Mouse (Mus musculus): Measurements from ENCODE around the gene Gm10282.
A peak's percentile ranks its signal among the peaks of the same experiment; 100 is the strongest.

The Gm10282 gene

GRCm38 (mm10) chr8:72305210-72305905 is at the start of gene Gm10282:
Gene Gm10282 (minus strand): TSS chr8:72305260.
- no peak for DNase-seq

DNA sequence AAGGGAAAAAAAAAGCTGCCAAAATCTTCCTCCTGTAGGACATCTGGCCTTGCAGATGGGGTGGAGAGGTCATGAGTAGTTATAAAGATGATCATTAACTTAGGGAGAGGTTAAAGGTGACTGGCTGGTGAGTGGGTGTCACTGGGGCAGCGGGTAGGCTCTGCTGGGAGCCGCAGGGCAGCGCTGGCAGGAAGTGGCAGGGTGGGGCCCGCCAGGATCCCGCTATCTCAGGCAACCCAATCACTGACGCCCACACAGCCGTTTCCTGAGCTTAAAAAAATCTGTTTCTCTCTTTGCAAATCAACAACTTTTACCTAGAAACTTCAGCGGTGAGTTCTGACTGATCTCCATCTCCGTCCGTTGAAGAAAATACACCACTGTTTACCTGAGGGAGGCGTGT is 49.2 kb upstream of the Gm10282 start:
- peak; percentile 68 for DNase-seq

DNA sequence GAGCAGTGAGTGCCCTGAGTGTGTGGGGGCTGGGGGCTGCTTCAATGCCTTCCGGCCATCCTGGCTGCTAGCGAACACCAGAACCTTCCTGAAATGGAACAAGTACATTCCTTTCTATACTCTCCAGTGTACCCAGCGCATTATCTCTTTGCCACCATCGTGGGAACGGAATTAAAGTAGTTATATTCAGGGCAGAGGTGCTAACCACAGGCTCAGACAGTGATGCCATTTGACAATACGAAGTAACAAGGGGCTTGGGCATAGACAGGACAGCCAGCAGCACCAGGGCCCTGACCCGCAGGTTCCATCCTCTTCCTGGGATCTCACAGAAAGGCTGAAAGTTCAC is 48.6 kb upstream of the Gm10282 start:
- DNase-seq, result no peak

DNA sequence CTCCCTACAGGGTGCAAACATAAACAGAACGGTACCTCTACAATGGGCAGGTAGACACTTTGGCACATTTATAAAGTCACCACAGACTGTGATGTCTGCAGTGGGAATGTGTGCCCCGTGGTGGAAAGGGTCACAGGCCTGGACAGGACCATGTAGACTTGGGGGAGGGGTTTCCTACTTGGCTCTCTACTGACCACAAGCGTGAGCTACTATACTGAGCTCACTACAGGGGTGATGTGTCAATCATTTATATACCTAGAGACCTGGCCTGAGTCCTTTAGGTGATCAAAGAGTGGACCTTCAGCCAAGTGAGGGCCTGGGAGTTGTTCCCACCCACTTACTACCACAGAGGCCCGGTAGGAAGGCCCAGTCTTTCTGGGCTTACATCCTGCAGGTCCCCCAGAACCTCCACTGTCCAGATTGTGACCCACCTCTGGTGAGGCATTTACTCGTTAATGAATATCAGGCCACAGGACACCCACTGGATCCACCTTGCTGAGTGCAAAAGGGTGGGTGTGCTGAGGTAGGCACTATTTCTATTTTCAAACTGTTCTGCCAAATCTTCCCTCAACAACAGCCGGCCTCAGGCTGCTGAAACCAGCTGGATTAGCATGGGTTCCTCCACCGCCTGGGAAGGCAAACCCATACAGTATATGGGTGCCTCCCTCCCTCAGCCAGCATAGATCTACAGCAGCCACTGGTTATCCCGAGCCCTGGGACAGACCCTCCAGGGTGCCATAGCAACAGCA is 48.1 kb upstream of the Gm10282 start:
- DNase-seq, result peak; percentile 66

DNA sequence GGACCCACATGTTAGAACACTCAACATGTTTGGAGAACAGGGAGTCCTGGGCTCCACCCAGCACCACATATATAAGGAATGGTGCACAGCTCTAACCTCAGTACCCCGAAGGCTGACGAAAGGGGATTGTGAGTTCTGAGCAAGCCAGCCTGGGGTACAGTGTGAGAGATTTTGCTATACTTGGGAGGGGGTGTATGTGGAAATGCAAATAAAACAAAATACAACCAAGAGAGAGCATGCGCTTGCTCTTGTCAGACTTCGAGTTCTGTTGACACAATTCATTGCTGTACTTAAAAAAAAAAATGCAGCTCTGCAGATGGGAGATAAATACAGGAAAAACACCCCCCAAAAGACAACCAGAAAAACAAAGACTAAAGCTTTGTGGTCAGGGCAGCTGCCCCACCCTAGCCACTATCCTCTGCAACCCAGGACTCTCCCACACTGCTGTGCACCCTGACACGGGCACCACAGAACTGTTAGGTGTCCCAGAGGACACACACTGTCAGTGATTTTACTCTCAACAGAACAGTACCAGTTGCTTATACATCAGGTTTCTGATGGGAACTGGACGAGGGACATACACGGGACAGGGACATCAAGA is 46.4 kb upstream of the Gm10282 start:
- DNase-seq, result no peak

- no peak for DNase-seq
Observed at GRCm38 (mm10) chr8:72350727-72351126, 45.7 kb upstream of the Gm10282 start.

GRCm38 (mm10) chr8:72349838-72350237 is 44.8 kb upstream of the Gm10282 start:
- no peak for DNase-seq

- DNase-seq, result no peak
Observed at GRCm38 (mm10) chr8:72348956-72349355, 43.9 kb upstream of the Gm10282 start.

DNA sequence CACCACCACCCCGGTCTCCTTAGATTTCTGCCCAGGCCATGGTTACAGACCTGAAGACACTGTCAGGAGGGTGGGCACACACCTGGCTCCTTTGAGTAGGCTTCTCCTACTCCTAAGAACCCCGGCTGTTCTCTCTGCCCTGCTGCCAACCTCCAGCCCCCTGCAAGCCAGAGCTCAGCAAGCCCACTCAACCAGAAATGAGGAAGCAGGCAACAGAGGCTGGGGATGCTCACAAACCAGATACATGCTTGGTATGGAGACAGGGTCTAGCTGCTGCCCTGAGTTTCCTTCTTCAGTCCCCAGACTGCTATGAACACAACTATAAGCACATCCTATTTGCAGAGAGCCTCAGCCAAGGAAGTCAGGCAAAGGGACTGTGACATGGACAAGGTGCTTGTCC is 43.1 kb upstream of the Gm10282 start:
- DNase-seq, result no peak

GRCm38 (mm10) chr8:72347553-72347952 is 42.5 kb upstream of the Gm10282 start:
- no peak for DNase-seq

DNA sequence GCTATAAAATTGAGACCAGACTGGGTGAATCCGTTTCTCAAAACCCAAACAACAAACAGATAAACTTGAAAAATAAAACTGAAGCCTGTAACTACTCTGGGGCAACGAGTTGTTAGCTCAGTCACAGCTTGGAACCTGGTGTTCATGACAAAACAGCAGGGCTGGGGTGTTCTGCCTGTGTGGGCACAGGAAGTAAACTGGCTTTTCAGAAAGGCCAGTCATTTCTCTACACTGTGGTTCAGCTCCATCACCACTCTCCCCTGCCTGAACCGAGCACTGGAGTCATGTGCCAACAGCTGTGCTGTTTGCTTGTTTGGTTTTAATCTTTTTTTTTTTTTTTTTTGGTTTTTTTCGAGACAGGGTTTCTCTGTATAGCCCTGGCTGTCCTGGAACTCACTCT is 38.7 kb upstream of the Gm10282 start:
- no peak for DNase-seq

DNA sequence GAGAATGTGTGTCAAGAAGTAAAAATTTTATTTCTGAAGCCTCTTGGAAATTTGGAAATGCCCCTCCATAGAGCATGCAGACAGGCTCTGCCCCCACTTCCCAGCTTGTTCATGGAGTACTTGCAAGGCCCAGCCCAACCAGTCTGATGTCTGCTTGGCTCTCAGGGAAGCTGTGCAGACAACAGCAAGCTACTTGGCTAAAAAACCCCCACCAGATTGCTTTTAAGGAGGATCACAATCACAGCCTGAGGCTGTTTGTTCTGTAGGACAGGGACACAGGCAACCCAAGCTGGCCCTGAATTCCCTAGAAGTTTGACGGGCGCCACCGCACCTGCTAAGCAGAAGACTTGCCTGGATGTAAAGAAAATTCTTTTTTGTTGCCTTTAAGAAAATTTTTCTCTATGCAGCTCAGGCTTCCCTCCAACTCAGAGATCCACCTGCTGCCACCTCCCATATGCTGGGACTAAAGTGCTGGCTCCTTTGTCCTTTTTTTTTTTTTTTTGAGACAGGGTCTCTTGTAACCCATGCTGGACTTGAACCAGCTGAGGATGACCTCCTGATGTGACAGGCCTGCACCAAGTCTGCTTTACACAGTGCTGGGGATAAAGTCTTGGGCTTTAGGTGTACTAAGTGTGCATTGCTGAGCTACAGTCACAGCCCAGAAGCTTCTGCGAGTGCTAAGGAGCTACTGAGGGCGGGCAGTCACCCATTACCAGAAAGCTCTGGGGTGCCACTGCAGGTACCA is 37.7 kb upstream of the Gm10282 start:
- DNase-seq, result no peak

- DNase-seq, result no peak
Observed at GRCm38 (mm10) chr8:72337034-72337433, 32.0 kb upstream of the Gm10282 start.

- DNase-seq, result no peak
Observed at GRCm38 (mm10) chr8:72336273-72336672, 31.2 kb upstream of the Gm10282 start.

DNA sequence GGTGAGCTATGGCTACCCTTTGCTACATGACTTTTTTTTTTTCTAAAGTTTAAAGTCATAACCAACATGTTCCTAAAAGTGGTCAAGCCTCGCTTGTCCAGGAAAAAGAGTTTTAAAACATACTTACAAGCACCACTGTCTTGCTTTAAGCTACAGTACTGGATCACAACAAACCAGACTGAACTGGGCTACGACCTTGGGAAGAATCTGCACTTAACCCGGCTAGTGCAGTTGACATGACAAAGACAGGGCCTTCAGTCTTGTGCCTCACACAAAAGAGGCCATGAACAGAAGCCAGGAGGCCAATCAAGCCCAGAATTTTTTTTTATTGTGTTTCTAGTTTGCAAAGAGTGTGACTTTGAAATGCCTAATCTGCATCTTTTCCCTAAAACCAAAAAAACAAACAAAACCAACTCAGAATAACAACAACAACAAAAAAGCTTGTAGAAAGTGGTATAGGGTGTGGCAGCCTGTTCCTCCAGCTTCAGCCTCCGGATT is 29.1 kb upstream of the Gm10282 start:
- DNase-seq, result no peak

DNA sequence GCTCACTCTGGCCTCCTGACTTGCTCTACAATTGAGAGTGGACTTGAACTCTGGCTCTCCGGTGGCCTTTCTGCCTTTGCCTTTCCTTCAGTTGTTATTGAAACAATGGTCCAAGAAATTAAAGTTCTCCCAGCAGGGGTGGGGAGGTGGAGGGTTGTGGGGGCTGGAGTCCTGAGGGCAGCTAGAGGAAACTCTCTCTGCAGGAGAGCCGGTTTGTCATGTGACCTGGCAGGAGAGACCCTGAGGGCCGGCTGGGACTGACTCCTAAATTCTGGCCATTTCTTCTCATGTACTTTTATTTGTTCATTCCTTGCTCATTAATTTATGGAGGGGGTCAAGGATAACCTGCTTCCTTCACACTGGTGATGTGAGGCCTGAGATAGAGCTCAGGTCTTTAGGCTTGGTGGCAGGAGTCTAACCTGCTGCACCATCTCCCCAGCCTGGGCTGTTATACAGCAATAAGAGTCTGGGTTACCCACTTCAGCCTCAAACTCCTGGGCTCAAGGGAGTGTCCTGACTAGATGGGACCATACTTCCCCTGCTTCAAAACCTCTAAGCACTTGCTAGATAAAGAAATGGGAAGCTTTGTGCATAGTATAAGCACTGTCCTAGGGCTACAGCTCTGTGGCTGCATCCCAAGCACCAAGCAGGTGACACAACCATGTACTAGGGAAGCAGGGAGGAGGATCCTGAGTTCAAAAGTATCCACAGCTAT is 28.5 kb upstream of the Gm10282 start:
- no peak for DNase-seq

- no peak for DNase-seq
Observed at GRCm38 (mm10) chr8:72331631-72332030, 26.6 kb upstream of the Gm10282 start.

DNA sequence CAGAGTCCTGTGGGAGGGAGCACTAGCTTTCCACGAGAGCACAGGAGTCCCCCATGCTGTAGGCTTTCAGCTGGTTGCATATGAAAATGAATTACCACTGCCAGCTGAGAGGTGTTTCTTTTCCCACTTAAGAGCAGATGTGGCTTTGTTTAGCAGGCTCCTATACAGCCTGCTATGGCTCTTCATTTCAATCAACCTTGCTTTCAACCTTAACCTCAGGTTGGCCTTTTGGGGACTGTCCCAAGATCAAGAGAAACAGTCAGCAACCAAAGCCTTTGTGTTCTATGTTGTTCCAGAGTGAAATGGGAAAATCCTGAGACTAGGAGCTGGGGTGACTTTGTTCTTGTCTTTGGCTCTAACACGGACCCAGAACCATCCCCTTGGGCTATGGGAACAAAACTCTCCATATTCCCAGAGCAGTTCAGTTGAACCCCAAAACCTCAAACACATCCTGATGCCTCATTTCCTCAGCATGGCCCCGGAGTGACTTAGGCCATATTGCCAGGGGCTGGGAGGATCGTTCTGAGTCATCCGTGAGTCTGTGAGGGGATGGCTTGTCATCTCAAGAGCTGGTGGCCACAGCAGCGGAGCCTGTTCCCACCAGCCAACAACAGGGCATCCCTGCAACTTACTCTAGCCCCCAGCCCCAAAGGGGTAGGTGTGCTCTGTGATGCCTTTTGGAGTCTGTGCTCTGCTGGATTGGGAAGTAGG is 25.9 kb upstream of the Gm10282 start:
- DNase-seq, result no peak

DNA sequence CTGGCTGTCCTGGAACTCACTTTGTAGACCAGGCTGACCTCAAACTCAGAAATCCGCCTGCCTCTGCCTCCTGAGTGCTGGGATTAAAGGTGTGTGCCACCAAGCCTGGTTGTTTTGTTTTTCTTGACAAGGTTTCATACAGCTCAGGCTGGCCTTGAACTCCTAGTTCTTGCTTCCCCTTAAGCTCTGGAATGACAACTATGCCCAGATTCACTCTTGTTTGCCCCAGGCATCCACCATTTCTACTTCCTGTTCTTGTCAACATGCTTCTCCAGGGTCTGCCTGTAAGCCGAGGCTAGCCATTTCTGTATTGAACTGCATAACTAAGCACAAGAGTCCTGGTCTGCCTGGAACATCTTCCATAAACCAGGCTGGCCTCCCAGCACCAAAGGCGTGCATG is 24.1 kb upstream of the Gm10282 start:
- DNase-seq, result no peak

GRCm38 (mm10) chr8:72324708-72325107 is 19.6 kb upstream of the Gm10282 start:
- DNase-seq, result no peak

GRCm38 (mm10) chr8:72324036-72324706 is 19.1 kb upstream of the Gm10282 start:
- DNase-seq, result no peak

Data from kidney, postnatal 10 days (tissue).